Mouse (Mus musculus) naive thymus-derived CD4-positive, alpha-beta T cell, adult 2 months (primary cell): ENCODE results near the gene Ints13.
"Not testable (repeated sequence)": the region's sequence is repeated elsewhere in the genome, so short reads cannot be mapped to it uniquely, and the experiment has no call there.

Source experiments
- DNase-seq: peaks from one replicate; pipeline ENCODE4 v3.0.0-alpha.2; 2011; ENCODE audit warnings: low read depth

Ints13 gene

DNA sequence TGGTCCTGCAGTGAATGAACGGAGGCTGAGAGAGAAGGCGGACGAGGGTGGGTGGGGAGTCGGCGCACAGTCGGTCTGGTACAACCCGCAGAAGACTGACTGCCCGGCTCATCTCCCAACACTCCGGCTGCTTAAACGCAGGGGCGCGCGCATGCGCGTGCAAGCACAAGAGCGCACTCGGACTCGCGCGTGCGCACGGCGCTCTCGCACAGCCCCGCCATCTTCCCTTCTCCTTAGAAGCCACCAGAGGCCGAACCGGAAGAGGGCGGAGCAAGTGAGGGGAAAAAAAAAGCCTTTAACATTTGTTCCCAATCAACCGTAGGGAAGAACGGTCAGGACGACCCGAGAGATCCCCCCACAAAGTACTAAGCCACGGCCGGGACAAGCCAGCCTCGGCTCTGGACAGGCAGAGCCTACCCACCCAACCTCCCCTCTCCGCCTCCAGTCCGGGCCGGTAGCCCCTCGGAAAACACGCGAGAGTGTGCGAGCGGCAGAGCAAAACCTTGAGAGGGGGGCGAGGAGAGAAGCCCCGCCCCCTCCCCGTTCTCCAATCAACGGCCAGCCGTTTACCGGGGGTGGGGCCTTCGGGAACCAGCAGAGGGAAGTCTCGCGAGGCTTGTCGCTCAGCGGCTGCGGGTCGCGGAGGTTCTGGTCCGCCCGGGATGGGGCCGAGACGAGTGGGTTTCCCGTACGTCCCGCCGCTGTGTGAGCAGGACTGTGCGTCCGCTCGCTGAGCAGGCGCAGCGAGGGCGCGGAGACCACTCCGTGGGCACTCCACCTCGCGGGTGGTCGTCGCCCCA is at the start of gene Ints13:
TSS of gene Ints13 (minus strand) at position 526 of the 800 bp plus-strand sequence.
- DNase-seq, result peak; percentile 99

DNA sequence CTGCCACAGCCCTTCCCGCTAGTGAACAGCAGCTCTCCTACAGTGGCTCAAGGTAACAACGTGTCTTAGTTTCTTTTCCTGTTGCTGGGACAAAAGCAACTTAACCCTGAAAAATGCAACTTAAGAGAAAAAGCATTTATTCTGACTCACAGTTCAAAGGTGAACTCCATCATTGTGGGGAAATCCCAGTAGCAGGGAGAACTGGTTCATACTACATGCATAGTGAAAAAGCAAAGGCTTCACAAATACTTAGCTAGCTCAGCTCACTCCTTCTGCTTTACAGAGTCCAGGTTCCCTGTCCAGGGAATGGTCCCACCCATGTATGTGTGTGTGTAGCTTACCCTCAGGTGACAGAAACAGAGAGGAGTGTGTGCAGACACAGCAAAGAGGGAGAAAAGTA is 39.0 kb upstream of the Ints13 start:
- no peak for DNase-seq

DNA sequence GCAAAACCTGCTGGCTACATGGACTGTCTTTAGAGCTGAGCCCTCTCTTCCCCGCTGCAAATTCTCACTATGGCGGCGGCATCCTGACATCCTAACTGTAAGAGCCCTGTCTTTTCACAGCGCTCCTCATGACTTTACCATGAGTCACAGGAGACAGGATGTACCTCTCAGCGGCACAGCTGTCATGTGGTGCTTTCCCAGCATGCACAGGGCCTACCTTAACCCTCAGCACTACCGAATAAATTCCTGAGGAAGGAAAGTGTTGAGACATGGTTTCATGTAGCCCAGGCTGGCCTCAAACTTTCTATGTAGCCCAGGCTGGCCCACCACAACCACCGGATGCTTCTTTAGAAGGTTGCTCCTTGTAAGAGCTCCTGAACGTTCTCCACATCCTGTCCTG is 38.3 kb upstream of the Ints13 start:
- no peak for DNase-seq

DNA sequence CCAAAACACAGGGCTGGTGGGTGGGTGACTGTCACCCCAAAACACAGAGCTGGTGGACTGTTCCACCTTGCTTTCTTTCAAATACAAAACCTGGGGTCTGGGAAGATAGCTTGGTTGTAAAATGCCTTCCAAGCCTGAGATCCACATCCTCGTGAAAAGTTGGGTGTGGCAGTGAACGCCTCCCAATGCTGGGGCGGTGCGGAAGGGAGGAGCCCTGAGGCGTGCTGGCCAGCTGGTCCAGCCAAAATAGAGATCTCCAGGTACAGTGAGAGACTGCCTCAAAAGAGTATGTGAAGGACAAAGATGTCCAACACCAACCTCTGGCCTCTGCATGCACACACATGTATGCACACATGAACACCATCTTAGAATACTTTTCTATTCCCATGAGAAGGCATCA is 36.9 kb upstream of the Ints13 start:
- DNase-seq, result no peak

DNA sequence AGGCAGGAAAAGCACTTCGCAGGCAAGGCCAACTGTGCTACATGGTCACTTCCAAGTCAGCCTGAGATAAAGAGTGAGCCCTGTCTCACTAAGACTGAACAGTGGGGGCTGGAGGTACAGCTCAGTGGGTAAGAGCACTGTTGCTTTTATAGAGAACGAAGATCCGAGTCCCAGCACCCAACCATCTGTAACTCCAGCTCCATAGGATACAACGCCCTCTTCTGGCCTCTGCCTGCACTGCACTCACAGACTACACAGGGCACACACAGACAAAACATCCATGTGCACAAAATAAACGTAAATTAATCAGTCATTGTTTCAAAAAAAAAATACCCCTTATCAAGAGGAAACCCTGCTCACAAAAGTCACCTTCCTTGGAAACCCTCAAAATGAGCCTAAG is 36.3 kb upstream of the Ints13 start:
- DNase-seq, result no peak

DNA sequence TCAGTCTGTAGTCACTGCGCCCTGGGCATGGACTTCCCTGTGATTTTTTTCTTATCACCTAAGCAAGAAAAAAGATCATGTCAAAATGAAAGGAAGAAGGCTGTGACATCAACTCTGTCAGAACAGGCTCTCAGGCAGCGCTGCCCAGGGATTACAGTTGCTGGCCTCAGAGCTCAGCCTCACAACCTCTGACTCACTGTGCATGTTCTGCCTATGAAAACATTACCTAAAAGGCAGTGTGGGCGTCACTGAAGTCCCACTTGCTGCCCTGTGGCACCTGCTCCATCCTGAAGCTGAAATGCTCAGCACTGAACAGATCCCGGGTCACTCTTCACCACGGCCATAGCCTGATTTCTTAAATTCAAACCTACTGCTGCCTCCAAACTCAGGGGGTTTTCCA is 35.1 kb upstream of the Ints13 start:
- no peak for DNase-seq

DNA sequence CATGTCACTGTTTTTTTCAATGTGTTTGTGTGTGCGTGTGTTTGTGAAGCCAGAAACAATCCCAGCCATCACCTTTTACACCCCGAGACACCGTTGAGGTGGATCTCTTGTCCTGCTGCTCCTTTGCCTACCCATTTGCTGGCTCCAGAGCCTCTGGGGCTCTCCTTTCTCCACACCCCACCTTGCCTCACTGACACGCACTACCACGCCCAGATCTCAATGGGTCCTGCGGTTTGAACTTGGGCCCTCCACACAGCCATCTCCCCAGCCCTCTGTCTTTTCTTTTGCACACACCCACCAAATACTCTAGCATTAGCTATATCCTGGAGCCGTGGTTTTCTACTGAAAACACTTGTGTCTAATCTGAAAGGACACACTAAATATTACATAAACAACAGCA is 34.3 kb upstream of the Ints13 start:
- DNase-seq, result no peak

DNA sequence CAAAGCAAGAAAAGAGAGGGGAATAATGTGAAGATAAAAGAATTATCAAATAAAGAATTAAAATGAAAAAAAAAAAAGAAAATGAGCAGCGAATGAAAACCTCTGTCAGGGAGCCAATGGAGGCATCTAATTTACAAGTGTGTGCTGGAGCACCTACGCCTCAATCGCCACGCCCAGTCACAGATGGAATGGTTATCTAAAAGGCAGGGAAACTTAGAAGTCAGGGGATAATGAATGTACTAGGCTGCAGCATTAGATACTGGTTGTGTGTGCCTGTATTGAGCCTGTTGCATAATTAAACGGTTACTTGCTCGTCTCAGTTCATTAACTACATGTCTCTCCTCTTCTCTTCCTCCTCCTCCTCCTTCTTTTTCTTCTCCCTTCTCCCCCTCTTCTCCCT is 33.8 kb upstream of the Ints13 start:
- DNase-seq, result no peak

DNA sequence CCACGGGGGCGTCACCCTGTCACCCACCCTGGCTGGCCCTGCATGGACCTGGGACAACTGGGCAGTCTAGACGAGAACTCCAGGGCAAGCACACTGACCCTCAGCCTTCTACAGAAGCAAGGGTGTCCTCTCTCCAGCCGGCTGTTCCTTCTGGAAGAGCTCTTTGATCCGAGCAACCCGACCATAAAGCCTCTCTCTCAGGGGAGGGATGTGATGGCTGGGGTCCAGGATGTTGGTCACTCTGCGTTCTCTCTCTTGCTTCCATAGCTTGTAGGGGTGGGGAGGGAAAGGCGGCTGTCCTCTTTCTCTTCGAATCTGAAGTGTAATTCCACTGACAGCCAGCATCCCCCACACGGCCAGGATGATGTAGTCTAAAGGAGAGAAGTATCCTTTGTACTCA is 26.0 kb upstream of the Ints13 start:
- no peak for DNase-seq

DNA sequence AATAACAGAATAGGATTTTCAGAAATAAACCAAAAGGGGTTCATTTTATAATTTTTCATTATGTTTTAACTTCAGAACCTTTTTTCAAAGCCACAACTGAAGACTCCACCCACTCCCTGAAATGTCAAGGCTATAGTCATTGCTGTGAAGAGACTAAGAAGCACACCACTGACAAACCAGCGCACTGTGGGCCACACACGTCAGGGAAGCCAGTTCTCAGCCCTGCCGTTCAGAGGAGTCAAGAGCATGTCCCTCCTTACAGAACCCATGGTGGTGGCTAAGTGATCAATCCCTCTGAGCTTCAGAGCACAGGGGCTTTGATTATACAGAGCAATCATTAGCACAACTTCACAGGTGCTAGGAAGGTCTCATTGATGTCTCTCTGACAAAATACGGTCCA is 25.0 kb upstream of the Ints13 start:
- no peak for DNase-seq

DNA sequence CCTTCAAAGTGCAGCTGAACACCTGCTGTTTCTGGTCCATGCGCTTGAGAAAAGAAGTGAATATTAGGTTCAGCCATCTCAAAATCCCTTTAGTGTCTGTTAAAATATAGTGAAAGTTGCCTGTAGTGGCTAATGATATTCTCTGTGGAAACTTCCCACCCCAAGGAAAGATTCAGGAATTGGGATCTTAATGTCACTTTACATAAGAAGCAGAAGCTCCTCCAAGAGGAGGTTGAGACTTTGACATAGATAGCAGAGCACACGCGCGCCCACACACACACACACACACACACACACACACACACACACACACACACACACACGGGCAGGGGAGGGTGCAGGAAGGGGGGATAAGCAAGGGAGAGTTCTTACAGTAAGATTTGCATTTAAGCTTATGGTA is 7.5 kb upstream of the Ints13 start:
- DNase-seq, result no peak

DNA sequence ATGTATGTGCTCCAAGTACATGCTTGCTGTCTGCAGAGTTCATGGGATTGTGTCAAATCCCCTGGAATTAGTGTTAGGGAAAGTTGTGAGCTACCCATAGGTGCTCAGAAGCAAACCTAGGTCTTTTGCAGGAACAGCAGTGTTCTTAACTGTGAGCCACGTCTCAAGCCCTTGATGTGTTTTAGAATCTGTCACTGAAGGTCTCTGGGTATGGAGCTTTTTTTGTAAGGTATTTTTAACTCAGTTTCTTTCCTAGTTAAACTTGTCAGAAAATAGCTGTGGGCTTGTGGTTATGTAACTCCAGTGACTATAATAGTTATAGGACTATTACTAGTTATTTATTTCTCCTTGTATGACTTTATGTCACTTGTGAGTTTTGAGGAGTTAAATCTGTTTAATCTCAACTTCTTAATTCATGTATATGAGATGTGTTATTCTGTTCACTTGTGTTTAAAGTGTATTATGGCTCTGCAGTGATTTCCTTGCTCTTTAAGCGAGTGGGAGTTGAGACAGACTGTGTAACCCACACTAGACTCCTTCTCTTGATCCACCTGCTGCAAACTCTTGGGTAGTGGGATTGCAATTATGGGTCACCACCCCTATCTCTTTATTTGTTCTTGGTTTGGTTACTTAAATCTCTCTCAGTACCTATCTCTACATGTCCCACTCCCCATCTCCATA is 5.9 kb upstream of the Ints13 start:
- DNase-seq, result no peak

DNA sequence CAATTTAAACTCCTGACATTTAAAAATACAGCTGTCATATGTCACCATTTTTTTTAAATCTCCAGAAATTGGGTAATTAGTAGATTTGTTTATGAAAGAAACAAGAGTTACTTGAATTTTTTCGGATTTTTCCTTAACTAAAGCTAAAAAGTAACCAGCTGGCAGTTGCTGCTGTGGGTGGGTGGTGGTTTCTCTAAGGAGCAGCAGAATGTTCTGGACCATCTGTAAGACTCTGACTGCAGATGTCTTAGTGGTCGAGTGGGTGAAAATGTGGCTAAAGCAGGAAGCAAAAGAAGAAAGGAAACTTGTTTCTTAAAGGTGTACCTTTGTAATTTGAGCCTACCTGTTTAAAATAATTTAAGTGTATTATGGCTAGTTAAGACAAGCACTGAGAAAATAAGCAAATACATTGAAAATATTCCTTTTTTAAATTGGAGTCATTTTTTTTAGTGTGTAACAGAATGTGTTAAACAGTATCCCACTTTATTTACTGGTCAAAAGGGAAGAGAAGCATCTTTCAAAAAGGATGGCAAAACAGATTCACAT is 2.8 kb upstream of the Ints13 start:
- no peak for DNase-seq

DNA sequence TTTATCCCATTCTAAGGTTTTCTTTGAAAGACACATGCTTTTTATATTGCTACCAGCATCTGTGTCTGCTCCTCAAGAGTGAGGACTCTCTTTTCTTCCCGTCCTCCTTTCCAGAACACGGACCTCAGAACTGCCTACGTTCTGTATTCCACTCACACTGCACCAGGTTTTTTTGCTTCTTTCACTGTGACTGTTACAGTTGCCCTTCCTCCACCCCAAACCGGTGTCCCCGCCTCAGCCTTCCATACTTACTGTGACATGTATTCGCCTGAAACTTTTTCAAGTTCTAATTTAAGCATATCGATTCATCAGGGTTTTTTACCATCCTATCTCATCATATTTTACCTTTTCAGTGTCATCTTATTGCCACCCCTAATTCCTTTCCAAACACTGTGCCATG is 951 bp upstream of the Ints13 start:
- DNase-seq, result no peak

DNA sequence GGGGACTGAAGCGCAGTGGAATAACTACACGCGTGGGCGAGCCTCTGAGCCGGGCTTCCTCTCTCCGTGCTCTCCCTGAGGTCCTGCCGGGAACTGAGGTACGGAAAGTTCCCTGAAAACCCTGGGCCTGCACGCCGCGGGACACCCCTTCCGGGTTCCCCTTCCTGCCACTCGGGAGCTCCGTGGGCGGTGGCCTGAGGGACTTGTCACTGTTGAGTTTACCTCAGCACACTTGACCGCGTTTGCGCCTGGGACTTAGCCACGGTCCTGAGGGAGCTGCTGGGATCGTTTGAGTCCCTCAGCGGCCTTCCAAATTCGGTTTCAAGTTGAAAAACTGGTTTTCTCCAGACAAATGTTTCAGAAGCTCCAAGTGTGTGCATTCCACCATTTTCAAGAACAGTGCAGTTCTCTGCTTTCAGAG is 486 bp upstream of the Ints13 start:
- DNase-seq, result no peak

DNA sequence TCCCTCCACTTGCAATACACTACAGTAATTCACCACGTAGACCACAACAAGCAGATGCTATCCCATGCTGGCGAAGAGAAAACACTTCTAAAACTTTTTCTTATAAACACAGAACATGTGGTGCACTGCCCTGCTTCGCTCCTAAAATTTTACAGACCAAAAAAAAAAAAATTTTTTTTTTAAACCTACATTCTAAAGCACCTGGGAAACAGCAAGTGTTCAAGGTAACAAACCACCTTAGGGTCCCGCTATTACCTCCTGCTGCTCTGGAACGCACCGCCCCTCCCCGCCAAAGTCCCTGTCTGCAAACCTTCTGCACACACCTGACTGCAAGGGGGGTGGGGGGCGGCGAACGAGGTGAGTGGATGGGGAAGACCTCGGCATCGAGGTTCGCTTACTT is 732 bp downstream of the Ints13 start, which contains the start of gene Fgfr1op2:
TSS of gene Fgfr1op2 (plus strand) at position 301 of the 400 bp plus-strand sequence.
- no peak for DNase-seq

DNA sequence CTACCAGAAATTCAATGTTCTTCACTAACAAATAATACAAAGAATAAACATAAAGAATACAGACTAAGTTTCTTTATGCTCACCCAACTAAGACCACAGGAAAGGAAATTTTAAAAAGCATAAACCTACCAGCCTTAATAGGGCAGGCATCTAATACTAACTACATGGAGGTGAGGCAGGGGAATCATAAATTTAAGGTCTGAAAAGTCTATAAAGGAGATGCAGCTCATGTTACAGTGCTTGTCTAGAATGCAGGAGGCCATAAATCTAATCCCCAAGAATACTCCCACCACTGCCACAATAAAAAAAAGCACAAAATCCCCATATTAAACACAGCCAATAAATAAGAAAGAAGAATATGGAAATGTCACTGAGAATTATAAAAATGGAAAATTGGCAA is 5.6 kb downstream of the Ints13 start:
- no peak for DNase-seq

DNA sequence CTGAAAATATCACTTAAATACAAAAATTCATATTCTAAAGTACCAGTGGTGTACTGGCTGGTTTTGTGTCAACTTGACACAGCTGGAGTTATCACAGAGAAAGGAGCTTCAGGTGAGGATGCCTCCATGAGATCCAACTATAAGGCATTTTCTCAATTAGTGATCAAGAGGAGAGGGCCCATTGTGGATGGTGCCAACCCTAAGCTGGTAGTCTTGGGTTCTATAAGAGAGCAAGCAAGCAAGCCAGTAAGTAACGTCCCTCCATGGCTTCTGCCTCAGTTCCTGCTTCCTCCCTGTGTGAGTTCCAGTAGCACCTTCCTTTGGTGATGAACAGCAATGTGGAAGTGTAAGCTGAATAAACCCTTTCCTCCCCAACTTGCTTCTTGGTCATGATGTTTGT is 15.2 kb downstream of the Ints13 start:
- not testable (repeated sequence) for DNase-seq

DNA sequence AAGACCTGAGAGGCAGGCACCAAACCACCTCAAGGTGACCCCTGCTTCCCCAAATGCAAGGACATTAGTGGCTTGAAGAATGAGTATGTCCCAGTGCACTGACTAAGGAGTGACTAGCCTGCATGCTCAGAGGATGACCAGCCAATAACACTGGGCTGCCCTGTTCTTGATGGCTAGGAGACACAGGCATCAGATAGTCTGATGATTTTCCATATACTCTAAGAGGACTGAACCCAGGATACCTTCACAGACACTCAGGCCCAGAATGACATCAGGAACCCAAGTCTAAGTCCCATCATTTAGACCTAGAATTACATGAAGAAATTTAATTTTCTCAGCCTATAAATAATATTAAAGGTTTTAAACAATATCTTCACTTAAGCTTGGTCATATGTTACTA is 26.3 kb downstream of the Ints13 start:
- DNase-seq, result no peak

DNA sequence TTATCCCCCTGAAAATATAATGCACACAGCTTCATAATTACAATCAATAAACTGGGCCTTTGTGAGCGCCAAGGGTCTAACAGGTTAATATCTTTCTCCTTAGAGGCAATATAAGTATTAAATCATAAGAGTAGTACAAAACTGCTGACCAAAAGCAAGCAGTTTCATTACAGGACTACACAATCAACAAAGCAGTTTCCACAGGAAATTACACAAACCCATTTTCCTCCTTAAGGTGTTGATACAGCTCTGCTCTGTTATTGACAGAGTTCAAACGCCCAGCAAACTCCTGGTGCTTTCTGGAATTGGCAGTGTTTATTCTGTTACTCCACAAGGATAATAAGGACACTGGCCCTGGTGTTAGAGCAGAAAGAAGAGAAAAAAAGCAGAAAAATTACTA is 27.2 kb downstream of the Ints13 start:
- DNase-seq, result no peak

DNA sequence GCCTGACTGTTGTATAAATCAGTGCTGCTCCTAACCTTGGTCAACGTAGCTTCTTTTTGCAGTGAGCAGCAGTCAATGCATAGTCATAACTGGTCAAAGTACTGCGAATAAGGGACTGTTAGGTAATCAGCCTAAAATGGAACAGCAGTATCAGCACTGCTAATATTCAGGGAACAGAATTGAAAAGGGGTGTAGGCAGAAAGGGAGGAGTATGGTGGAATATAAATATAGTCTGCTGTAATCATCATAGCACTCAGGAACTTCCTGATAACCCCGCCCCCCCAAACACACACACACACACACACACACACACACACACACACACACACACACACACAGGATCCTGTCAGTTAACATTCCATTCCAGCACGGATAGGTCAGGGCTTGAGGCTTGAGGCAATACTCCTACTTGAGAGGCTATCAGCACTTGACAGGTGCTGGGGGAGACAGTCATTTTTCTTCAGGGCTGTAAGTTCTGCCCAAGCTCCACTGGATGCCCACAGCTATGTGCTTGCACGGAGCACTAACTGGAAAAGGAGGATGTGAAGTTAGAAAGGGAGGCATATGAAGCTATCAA is 32.3 kb downstream of the Ints13 start:
- DNase-seq, result no peak

DNA sequence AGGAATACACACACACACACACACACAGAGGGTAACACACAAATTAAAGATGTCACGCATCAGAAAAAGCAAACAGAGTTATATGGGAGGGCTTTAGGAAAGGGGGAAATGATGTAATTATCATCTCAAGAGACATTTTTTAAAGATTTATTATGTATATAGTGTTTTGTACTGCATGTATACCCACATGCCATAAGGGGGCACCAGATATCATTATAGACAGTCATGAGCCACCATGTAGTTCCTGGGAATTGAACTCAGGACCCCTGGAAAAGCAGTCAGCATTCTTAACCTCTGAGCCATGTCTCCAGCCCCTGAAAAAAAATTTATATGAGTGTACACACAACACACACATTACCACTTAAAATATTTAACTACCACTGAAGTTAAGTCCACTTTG is 33.0 kb downstream of the Ints13 start:
- no peak for DNase-seq

DNA sequence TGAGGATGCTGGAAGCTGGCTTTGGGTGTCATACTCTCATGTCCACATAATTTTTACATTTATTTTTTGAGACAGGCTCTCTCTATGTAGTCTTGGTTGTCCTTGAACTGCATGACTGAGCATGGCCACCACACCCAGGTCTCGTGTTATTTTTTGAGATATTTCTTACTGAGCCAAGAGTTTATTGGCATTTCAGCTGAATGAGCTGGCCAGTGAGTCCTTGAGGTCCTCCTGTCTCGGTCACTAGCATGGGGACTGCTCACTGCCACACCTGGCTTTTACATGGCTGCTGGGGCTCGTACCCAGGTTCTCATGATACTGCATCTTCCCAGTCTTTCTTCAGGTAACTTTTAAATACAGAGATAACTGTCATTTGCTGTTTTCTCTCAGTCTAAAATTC is 37.2 kb downstream of the Ints13 start:
- no peak for DNase-seq
